Mouse (Mus musculus): ENCODE data around the gene Nos2. TPM values are rescaled to one million over a fixed set of nuclear protein-coding genes. Genes with fewer than 3 reads are reported as not detected.

Nos2 gene
- polyA plus RNA-seq, 1 experiment from 2014 or later = 2.1 TPM

GRCm38 (mm10) chr11:78935178-78935577 is 14.6 kb downstream of the Nos2 start:
- no peaks in the 10 kb centered on the region for H3K4me1 ChIP-seq (ENCODE audit: control insufficient read depth, insufficient read depth, low read length)
- no peak for ATAC-seq (ENCODE audit: low read depth)
- H3K27me3 ChIP-seq (replicated peaks; ENCODE audit: control insufficient read depth, insufficient read depth, low read length) = no peaks in the 10 kb centered on the region
- H3K4me3 ChIP-seq (ENCODE audit: low read depth, low read length) = no peak overlapping the region
- H3K9me3 ChIP-seq (ENCODE audit: control insufficient read depth, low read length) = no peaks in the 10 kb centered on the region
- H3K9ac ChIP-seq (ENCODE audit: low read depth, low read length) = no peak overlapping the region
- H3K4me2 ChIP-seq (ENCODE audit: low read depth, low read length) = no peak overlapping the region
- no peaks in the 10 kb centered on the region for H3K36me3 ChIP-seq (ENCODE audit: control insufficient read depth, insufficient read depth, low read length)
- 88% methylated on average over 6 of the region's 6 CpGs for WGBS
- no peak overlapping the region for H3K27ac ChIP-seq (replicated peaks; ENCODE audit: low read depth, low read length)
- no peak for DNase-seq (ENCODE audit: low spot score)

- WGBS = 90% methylated on average over 1 of the region's 1 CpGs
- Histone ChIP-seq H3K36me3 (ENCODE audit: control insufficient read depth, insufficient read depth, low read length) (no peaks in the 10 kb centered on the region), H3K27me3 (replicated peaks; ENCODE audit: control insufficient read depth, insufficient read depth, low read length) (no peaks in the 10 kb centered on the region), H3K27ac (replicated peaks; ENCODE audit: low read depth, low read length) (no peak overlapping the region), H3K4me3 (ENCODE audit: low read depth, low read length) (no peak overlapping the region), H3K4me2 (ENCODE audit: low read depth, low read length) (no peak overlapping the region), H3K4me1 (ENCODE audit: control insufficient read depth, insufficient read depth, low read length) (no peaks in the 10 kb centered on the region), H3K9ac (ENCODE audit: low read depth, low read length) (no peak overlapping the region), H3K9me3 (ENCODE audit: control insufficient read depth, low read length) (no peaks in the 10 kb centered on the region)
- no peak for DNase-seq (ENCODE audit: low spot score)
- no peak for ATAC-seq (ENCODE audit: low read depth)
Measured at GRCm38 (mm10) chr11:78943083-78943482, 22.5 kb downstream of the Nos2 start.

DNA sequence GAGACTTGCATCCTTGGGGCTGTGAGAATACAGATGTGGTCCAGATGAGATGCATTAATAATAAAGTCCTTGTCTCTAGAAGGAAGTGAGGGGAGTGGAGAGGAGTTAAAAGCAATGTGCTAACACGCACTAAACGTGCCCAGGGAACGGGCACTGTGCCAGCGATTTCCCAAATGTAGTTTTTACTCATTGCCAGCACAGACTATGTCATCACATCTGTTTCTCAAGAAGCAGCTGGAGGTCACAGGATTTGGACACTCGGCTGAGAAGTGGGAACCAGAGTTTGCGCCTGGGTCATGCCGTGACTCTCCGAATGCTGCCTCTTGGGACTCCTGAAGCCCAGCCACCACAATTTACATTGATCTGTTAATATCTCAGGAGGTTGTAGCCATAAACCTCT is 29.8 kb downstream of the Nos2 start:
- Histone ChIP-seq H3K36me3 (ENCODE audit: control insufficient read depth, insufficient read depth, low read length) (no peaks in the 10 kb centered on the region), H3K9me3 (ENCODE audit: control insufficient read depth, low read length) (no peaks in the 10 kb centered on the region), H3K4me1 (ENCODE audit: control insufficient read depth, insufficient read depth, low read length) (no peaks in the 10 kb centered on the region), H3K4me3 (ENCODE audit: low read depth, low read length) (no peak overlapping the region), H3K27ac (replicated peaks; ENCODE audit: low read depth, low read length) (no peak overlapping the region), H3K9ac (ENCODE audit: low read depth, low read length) (no peak overlapping the region), H3K27me3 (replicated peaks; ENCODE audit: control insufficient read depth, insufficient read depth, low read length) (peaks cover 5% of the 10 kb centered on the region; the same call in 1 of the 2 replicates), H3K4me2 (ENCODE audit: low read depth, low read length) (no peak overlapping the region)
- DNase-seq (ENCODE audit: low spot score) (peak; percentile 27), ATAC-seq (ENCODE audit: low read depth) (no peak)
- 69% methylated on average over 8 of the region's 8 CpGs for WGBS

GRCm38 (mm10) chr11:78952467-78952866 is 31.9 kb downstream of the Nos2 start:
- Histone ChIP-seq H3K4me2 (ENCODE audit: low read depth, low read length) (peak overlapping the region; percentile 33; the same call in 1 of the 2 replicates), H3K9me3 (ENCODE audit: control insufficient read depth, low read length) (no peaks in the 10 kb centered on the region), H3K27ac (replicated peaks; ENCODE audit: low read depth, low read length) (no peak overlapping the region), H3K9ac (ENCODE audit: low read depth, low read length) (no peak overlapping the region), H3K27me3 (replicated peaks; ENCODE audit: control insufficient read depth, insufficient read depth, low read length) (peaks cover 5% of the 10 kb centered on the region; the same call in 1 of the 2 replicates), H3K36me3 (ENCODE audit: control insufficient read depth, insufficient read depth, low read length) (no peaks in the 10 kb centered on the region), H3K4me1 (ENCODE audit: control insufficient read depth, insufficient read depth, low read length) (no peaks in the 10 kb centered on the region), H3K4me3 (ENCODE audit: low read depth, low read length) (no peak overlapping the region)
- WGBS = 9% methylated on average over 17 of the region's 17 CpGs
- peak; percentile 73 for DNase-seq (ENCODE audit: low spot score)
- ATAC-seq (ENCODE audit: low read depth) = no peak

DNA sequence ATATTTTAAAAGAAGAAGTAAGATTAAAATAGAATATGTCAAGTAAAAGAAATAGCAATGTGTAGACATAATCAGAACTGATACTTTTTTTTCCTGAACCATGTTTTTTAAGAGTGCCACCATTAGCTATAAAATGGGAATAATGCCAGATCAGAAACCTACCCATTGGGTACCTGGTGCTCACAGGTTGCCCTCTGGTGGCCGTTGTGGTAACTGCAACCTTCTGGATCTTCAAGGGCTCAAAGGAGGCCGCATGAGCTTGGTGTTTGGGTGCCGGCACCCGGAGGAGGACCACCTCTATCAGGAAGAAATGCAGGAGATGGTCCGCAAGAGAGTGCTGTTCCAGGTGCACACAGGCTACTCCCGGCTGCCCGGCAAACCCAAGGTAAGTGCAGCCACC is 35.7 kb downstream of the Nos2 start:
- Histone ChIP-seq H3K9ac (ENCODE audit: low read depth, low read length) (no peak overlapping the region), H3K4me2 (ENCODE audit: low read depth, low read length) (no peak overlapping the region), H3K4me3 (ENCODE audit: low read depth, low read length) (no peak overlapping the region), H3K36me3 (ENCODE audit: control insufficient read depth, insufficient read depth, low read length) (no peaks in the 10 kb centered on the region), H3K27ac (replicated peaks; ENCODE audit: low read depth, low read length) (no peak overlapping the region), H3K9me3 (ENCODE audit: control insufficient read depth, low read length) (no peaks in the 10 kb centered on the region), H3K27me3 (replicated peaks; ENCODE audit: control insufficient read depth, insufficient read depth, low read length) (peaks cover 5% of the 10 kb centered on the region; the same call in 1 of the 2 replicates), H3K4me1 (ENCODE audit: control insufficient read depth, insufficient read depth, low read length) (no peaks in the 10 kb centered on the region)
- ATAC-seq (ENCODE audit: low read depth) = no peak
- DNase-seq (ENCODE audit: low spot score) = peak; percentile 68
- 7% methylated on average over 7 of the region's 7 CpGs for WGBS

DNA sequence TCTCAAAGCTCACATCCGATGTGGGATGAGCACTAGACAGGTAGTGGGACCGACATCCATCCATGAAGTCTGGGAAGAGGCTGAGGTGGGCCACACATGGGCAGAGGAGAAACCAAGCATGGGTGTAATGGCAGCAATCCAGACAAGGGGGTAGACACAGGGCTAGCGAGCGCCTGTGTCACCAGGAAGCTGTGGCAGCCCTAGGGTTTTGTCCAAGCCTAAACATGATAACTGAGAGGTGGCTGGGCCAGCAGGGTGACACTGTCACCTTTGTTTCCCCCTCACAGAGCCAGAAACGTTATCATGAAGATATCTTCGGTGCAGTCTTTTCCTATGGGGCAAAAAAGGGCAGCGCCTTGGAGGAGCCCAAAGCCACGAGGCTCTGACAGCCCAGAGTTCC is 38.8 kb downstream of the Nos2 start:
- no peak for ATAC-seq (ENCODE audit: low read depth)
- Histone ChIP-seq H3K4me2 (ENCODE audit: low read depth, low read length) (no peak overlapping the region), H3K27ac (replicated peaks; ENCODE audit: low read depth, low read length) (no peak overlapping the region), H3K9ac (ENCODE audit: low read depth, low read length) (no peak overlapping the region), H3K4me3 (ENCODE audit: low read depth, low read length) (no peak overlapping the region), H3K27me3 (replicated peaks; ENCODE audit: control insufficient read depth, insufficient read depth, low read length) (no peaks in the 10 kb centered on the region), H3K9me3 (ENCODE audit: control insufficient read depth, low read length) (no peaks in the 10 kb centered on the region), H3K36me3 (ENCODE audit: control insufficient read depth, insufficient read depth, low read length) (no peaks in the 10 kb centered on the region), H3K4me1 (ENCODE audit: control insufficient read depth, insufficient read depth, low read length) (no peaks in the 10 kb centered on the region)
- 66% methylated on average over 8 of the region's 8 CpGs for WGBS
- DNase-seq (ENCODE audit: low spot score) = no peak

GRCm38 (mm10) chr11:78959841-78960520 is 39.4 kb downstream of the Nos2 start:
- H3K27me3 ChIP-seq (replicated peaks; ENCODE audit: control insufficient read depth, insufficient read depth, low read length) = no peaks in the 10 kb centered on the region
- H3K4me1 ChIP-seq (ENCODE audit: control insufficient read depth, insufficient read depth, low read length) = no peaks in the 10 kb centered on the region
- no peak overlapping the region for H3K4me2 ChIP-seq (ENCODE audit: low read depth, low read length)
- DNase-seq (ENCODE audit: low spot score) (peak; percentile 6), ATAC-seq (ENCODE audit: low read depth) (no peak)
- no peak overlapping the region for H3K27ac ChIP-seq (replicated peaks; ENCODE audit: low read depth, low read length)
- H3K4me3 ChIP-seq (ENCODE audit: low read depth, low read length) = no peak overlapping the region
- no peak overlapping the region for H3K9ac ChIP-seq (ENCODE audit: low read depth, low read length)
- WGBS = 64% methylated on average over 5 of the region's 5 CpGs
- no peaks in the 10 kb centered on the region for H3K9me3 ChIP-seq (ENCODE audit: control insufficient read depth, low read length)
- H3K36me3 ChIP-seq (ENCODE audit: control insufficient read depth, insufficient read depth, low read length) = no peaks in the 10 kb centered on the region

GRCm38 (mm10) chr11:78961221-78961620 is 40.6 kb downstream of the Nos2 start:
- WGBS = 82% methylated on average over 5 of the region's 5 CpGs
- no peaks in the 10 kb centered on the region for H3K4me1 ChIP-seq (ENCODE audit: control insufficient read depth, insufficient read depth, low read length)
- DNase-seq (ENCODE audit: low spot score) (no peak), ATAC-seq (ENCODE audit: low read depth) (no peak)
- H3K9ac ChIP-seq (ENCODE audit: low read depth, low read length) = no peak overlapping the region
- H3K4me3 ChIP-seq (ENCODE audit: low read depth, low read length) = no peak overlapping the region
- H3K9me3 ChIP-seq (ENCODE audit: control insufficient read depth, low read length) = no peaks in the 10 kb centered on the region
- H3K27me3 ChIP-seq (replicated peaks; ENCODE audit: control insufficient read depth, insufficient read depth, low read length) = no peaks in the 10 kb centered on the region
- H3K27ac ChIP-seq (replicated peaks; ENCODE audit: low read depth, low read length) = no peak overlapping the region
- no peaks in the 10 kb centered on the region for H3K36me3 ChIP-seq (ENCODE audit: control insufficient read depth, insufficient read depth, low read length)
- no peak overlapping the region for H3K4me2 ChIP-seq (ENCODE audit: low read depth, low read length)

- ATAC-seq (ENCODE audit: low read depth) = no peak
- H3K4me2 ChIP-seq (ENCODE audit: low read depth, low read length) = no peak overlapping the region
- H3K36me3 ChIP-seq (ENCODE audit: control insufficient read depth, insufficient read depth, low read length) = no peaks in the 10 kb centered on the region
- 0 out of 2 replicates have a peak, but pooled peaks cover under 1% of the 10 kb centered on the region for H3K4me1 ChIP-seq (ENCODE audit: control insufficient read depth, insufficient read depth, low read length)
- H3K9me3 ChIP-seq (ENCODE audit: control insufficient read depth, low read length) = no peaks in the 10 kb centered on the region
- no peak overlapping the region for H3K9ac ChIP-seq (ENCODE audit: low read depth, low read length)
- no peak overlapping the region for H3K27ac ChIP-seq (replicated peaks; ENCODE audit: low read depth, low read length)
- peak; percentile 60 for DNase-seq (ENCODE audit: low spot score)
- WGBS = 18% methylated on average over 4 of the region's 4 CpGs
- no peaks in the 10 kb centered on the region for H3K27me3 ChIP-seq (replicated peaks; ENCODE audit: control insufficient read depth, insufficient read depth, low read length)
- no peak overlapping the region for H3K4me3 ChIP-seq (ENCODE audit: low read depth, low read length)
Measured at GRCm38 (mm10) chr11:78967371-78967770, 46.8 kb downstream of the Nos2 start.
